Mouse (Mus musculus) small intestine, adult 2 months (tissue): ENCODE results near the gene Tbl1x. TPM values are rescaled to one million over a fixed set of nuclear protein-coding genes. Genes with fewer than 3 reads are reported as not detected.

Source experiments
- H3K27ac ChIP-seq: fragments of 200-500 bp; 2 replicates; pipeline ENCODE4 v1.5.1; 2012; ENCODE audit warnings: low read depth, low read length, control low read depth, inconsistent platforms; ENCODE audit not compliant: insufficient read depth
- H3K27me3 ChIP-seq: fragments of 200-500 bp; 2 replicates; pipeline ENCODE4 v1.6.1; 2012; ENCODE audit warnings: mild to moderate bottlenecking, moderate library complexity, low read length, inconsistent platforms; ENCODE audit not compliant: control insufficient read depth, insufficient read depth
- H3K36me3 ChIP-seq: fragments of 200-500 bp; 2 replicates; pipeline ENCODE4 v1.6.1; 2012; ENCODE audit warnings: mild to moderate bottlenecking, low read length, control low read depth, inconsistent platforms; ENCODE audit not compliant: control insufficient read depth, insufficient read depth
- H3K4me1 ChIP-seq: fragments of 200-500 bp; 2 replicates; pipeline ENCODE4 v1.6.1; 2012; ENCODE audit warnings: low read length, inconsistent platforms, mixed read lengths; ENCODE audit not compliant: control insufficient read depth, insufficient read depth, insufficient read length
- H3K4me3 ChIP-seq: fragments of 200-500 bp; 2 replicates; pipeline ENCODE4 v1.5.1; 2012; ENCODE audit warnings: low read depth, mild to moderate bottlenecking, control low read depth, inconsistent platforms, low read length, moderate library complexity
- CTCF ChIP-seq: fragments of 200-500 bp; IDR thresholded peaks from 2 replicates; pipeline ENCODE4 v1.5.1; 2012; ENCODE audit warnings: low read depth, mild to moderate bottlenecking, control low read depth, inconsistent platforms, low read length, moderate library complexity, mixed read lengths; ENCODE audit not compliant: insufficient replicate concordance, insufficient read length; ENCODE audit errors: extremely low read depth
- POLR2A ChIP-seq: fragments of 200-500 bp; IDR thresholded peaks from 2 replicates; pipeline ENCODE4 v1.6.1; 2012; ENCODE audit warnings: low read depth, mild to moderate bottlenecking, control low read depth, inconsistent platforms, low read length, moderate library complexity
- WGBS: fragments of 180-500 bp; shearing (Covaris S2); methylation state at CpG from one replicate; pipeline ENCODE4 v1.1.7; 2018; 5-methylcytosine and 5-hydroxymethylcytosine counted together
- polyA plus RNA-seq: library from polyadenylated mRNA; depleted of rRNA; stranded (reverse); fragments of >200 nt; gene quantifications from 2 replicates; pipeline ENCODE4 v1.2.3, GENCODE M21; 2012

Tbl1x gene
- polyA plus RNA-seq, 1 experiment = 6.4 TPM

DNA sequence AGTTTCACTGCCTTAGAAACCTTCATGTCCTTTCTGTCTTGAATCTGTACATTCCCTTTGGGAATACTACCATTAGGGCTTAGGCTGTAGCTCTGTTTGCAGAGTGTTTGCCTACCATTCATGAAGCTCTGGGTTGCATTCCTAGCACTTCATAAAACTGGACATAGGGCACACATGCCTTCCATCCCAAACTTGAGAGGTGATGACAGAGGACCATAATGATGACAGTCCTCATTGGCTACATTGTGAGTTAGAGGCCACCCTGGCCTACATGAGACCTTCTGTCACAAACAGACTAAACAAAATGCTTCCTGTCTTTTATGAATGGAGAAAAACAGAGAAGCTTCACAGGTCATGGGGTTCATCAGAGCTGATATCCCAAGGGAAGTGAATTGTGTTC is 33.2 kb downstream of the Tbl1x start:
- Histone ChIP-seq H3K4me3 (no peak overlapping the region), H3K27ac (no peak overlapping the region), H3K36me3 (no peaks in the 10 kb centered on the region), H3K4me1 (no peaks in the 10 kb centered on the region; the same call in 1 of the 2 replicates), H3K27me3 (no peaks in the 10 kb centered on the region)
- TF ChIP-seq POLR2A (no peak), CTCF (no peak)

DNA sequence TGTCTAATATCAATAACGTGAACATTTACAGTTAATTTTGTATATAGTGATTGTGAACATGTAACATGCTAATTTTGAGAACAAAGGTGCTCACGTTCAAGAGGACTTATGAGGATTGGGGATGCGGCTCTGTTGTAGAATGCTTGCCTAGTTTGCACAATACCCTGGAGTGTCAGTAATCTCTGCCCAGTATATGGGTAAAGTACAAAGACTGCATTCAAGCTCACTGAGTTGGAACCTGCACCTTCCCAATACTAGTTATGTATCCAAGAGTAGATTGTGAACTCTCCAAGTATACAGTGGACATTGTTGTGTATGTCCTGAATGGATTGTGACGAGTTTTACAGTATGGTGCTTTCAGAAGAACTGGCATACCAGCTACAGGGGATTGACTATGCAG is 33.7 kb downstream of the Tbl1x start:
- Histone ChIP-seq H3K36me3 (no peaks in the 10 kb centered on the region), H3K4me3 (no peak overlapping the region), H3K27me3 (no peaks in the 10 kb centered on the region), H3K4me1 (no peaks in the 10 kb centered on the region; the same call in 1 of the 2 replicates), H3K27ac (no peak overlapping the region)
- no peak for TF ChIP-seq POLR2A
- TF ChIP-seq CTCF = no peak
- 76% methylated on average over 4 of the region's 4 CpGs for WGBS

DNA sequence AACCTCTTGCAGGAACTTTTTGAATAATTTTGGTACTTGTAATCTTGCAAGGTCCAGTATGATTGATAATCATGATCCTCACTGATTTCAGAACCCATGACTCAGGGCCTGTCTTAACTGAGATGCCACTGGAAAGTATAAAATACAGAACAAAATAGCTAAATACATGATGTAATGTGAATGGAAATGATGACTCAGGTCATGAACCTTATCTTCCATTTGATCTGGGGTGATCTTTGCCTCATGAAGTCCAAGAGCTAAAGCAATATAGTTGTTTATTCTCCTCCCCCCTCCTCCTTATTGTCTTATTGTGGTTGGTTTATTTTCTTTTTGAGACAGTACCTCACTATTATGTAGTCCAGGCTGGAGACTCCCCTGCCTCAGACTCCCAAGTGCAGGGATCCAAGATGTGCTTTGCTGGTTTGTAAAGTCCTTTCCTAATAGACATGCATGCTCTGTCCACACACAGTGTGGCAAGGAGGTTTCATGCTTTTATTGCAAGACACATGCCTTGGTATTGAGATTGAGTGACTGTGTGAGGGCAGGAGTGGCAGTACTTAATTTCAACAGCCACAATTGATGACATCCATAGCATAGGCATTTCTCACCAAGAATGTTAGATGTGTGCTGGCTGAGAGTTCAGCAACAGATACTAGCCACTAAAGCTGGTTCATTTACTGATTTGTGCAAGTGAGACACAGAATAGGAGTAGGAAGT is 34.7 kb downstream of the Tbl1x start:
- no peaks in the 10 kb centered on the region for H3K27me3 ChIP-seq
- no peaks in the 10 kb centered on the region for H3K36me3 ChIP-seq
- H3K4me3 ChIP-seq = no peak overlapping the region
- no peaks in the 10 kb centered on the region; the same call in 1 of the 2 replicates for H3K4me1 ChIP-seq
- TF ChIP-seq CTCF (no peak), POLR2A (no peak)
- H3K27ac ChIP-seq = no peak overlapping the region

DNA sequence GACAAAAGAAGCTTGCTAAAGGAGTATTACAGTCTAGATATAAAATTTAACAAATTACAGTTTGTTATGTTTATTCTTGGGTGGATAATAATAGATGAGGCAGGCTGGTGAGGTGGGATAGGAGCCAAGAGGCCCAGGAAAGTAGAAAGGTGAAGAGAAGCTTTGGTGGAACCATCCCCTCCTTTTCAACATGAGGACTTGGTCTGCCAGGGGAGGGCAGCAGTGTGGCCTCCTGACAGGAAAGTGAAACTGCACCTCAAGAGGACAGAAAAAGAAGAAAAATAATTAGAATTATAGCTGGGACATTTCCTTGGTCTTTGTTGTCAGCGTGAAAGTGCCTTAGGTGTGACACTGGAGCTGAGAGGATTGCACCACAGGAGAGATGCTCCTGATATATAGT is 35.6 kb downstream of the Tbl1x start:
- TF ChIP-seq POLR2A (no peak), CTCF (peak; percentile 14; the same call in 1 of the 2 replicates)
- Histone ChIP-seq H3K4me1 (no peaks in the 10 kb centered on the region; the same call in 1 of the 2 replicates), H3K27me3 (no peaks in the 10 kb centered on the region), H3K36me3 (no peaks in the 10 kb centered on the region), H3K27ac (no peak overlapping the region), H3K4me3 (no peak overlapping the region)
- 83% methylated on average over 1 of the region's 1 CpGs for WGBS

DNA sequence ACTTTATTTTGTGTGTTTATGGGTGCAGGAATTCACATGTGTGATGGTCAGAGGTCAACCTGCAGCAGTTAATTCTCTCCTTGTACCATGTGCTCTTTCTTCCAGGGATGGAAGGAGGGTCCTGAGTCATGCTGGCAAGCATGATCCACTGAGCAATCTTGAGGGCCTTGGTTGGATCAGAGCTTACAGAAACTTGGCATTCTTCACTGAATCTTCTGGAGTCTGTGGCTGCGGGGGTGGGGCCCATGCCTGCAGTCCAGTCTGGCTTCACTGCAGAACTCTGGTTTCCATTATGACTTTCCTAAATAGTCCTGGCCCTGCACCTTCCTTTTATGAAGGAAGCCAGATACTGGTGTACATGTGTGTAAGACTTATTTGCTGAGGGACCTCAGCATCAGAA is 38.1 kb downstream of the Tbl1x start:
- no peaks in the 10 kb centered on the region for H3K27me3 ChIP-seq
- H3K36me3 ChIP-seq = no peaks in the 10 kb centered on the region
- no peaks in the 10 kb centered on the region; the same call in 1 of the 2 replicates for H3K4me1 ChIP-seq
- H3K27ac ChIP-seq = no peak overlapping the region
- WGBS = 73% methylated on average over 1 of the region's 1 CpGs
- H3K4me3 ChIP-seq = no peak overlapping the region
- TF ChIP-seq CTCF (no peak), POLR2A (no peak)

DNA sequence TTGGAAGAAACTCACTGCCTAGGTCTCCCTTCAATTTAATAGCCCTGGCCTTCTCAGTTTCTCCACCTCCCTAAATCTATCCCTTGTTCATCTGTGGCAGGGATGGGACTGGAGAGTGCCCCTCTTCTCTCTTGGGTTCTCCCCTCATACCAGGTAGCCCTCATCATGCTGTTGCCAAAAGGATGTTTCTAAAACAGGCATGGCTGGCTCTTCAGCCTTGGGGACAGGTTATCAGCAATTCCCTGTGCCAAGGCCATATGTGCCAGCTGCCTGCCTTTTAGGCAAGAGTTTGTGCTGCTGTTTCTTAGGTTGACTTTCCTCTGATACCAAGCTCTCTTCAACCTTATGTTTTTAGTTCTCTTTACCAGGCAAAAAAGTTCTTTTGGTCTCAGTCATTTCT is 39.6 kb downstream of the Tbl1x start:
- H3K27ac ChIP-seq = no peak overlapping the region

DNA sequence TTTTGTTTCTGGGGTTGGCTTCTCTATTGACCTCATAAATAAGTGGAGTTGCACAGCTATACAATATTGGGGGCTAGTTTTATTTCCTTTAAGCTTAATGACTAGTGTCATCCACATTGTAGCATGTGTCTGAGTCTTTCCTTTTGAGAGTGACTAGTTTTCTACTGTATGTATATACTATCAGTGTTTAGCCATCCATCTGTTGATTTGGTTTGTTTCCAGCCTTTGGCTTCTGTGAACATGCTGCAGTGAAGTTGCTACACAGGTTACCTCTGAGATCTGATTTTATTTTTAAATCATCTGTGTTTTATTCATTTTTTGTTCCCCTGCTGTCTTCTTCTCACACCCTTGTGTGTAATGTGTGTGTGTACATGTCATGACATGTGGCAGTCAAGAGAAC is 40.5 kb downstream of the Tbl1x start:
- H3K27me3 ChIP-seq = no peaks in the 10 kb centered on the region
- no peaks in the 10 kb centered on the region for H3K36me3 ChIP-seq
- no peak overlapping the region for H3K27ac ChIP-seq
- TF ChIP-seq POLR2A = no peak
- no peak for TF ChIP-seq CTCF
- no peaks in the 10 kb centered on the region for H3K4me1 ChIP-seq
- H3K4me3 ChIP-seq = no peak overlapping the region

More for the DNA sequence above, 39.6 kb downstream of the Tbl1x start:
- no peak for TF ChIP-seq CTCF
- TF ChIP-seq POLR2A = no peak
- no peaks in the 10 kb centered on the region for H3K27me3 ChIP-seq
- H3K36me3 ChIP-seq = no peaks in the 10 kb centered on the region
- H3K4me3 ChIP-seq = no peak overlapping the region
- H3K4me1 ChIP-seq = no peaks in the 10 kb centered on the region; the same call in 1 of the 2 replicates

DNA sequence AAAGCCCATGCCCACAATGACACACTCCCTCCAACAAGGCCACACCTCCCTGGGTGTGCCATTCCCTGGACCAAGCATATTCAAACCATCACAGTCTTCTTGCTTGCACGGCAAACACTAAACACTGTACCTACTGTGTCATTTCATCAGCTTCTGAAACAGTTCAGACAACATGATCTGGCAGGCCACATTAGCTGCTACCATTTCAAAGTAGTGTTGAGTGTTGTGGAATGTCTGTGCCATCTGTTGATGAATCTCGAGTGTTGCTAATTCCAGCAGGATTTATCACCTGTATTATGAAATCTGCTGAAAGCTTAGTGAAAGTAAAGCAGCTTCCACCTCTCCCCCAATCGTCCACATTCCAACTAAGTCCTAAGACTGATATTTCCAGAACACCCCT is 41.3 kb downstream of the Tbl1x start:
- no peaks in the 10 kb centered on the region for H3K27me3 ChIP-seq
- 58% methylated on average over 3 of the region's 3 CpGs for WGBS
- H3K4me3 ChIP-seq = no peak overlapping the region
- no peaks in the 10 kb centered on the region for H3K36me3 ChIP-seq
- no peak for TF ChIP-seq CTCF
- TF ChIP-seq POLR2A = no peak
- no peaks in the 10 kb centered on the region for H3K4me1 ChIP-seq
- no peak overlapping the region for H3K27ac ChIP-seq
